In genomic region chr17:34023678-34024077, GRCm38 (mm10) we compare ENCODE assay signal across 8 mouse cellular contexts. TPM values are rescaled to one million over a fixed set of nuclear protein-coding genes. Genes with fewer than 3 reads are reported as not detected.
DNase-seq lines count a peak whose midpoint lies in the region; ATAC-seq lines count a peak whose summit lies in the region.

No protein-coding gene starts in this region.

- peaks cover 27% of the 10 kb centered on the region for H3K4me1 ChIP-seq in neural tube, embryonic 11.5 days (ENCODE audit: control insufficient read depth, insufficient read depth, low read length)
- peaks cover 47% of the 10 kb centered on the region for H3K4me1 ChIP-seq in liver, embryonic 12.5 days

- no peaks in the 10 kb centered on the region for H3K27me3 ChIP-seq in neural tube, embryonic 11.5 days (ENCODE audit: control insufficient read depth, insufficient read depth, low read length)
- H3K27me3 ChIP-seq in liver, embryonic 12.5 days (replicated peaks) = no peaks in the 10 kb centered on the region

- peak overlapping the region; percentile 90 for H3K4me2 ChIP-seq in neural tube, embryonic 11.5 days (ENCODE audit: low read depth)
- peak overlapping the region; percentile 99 for H3K4me2 ChIP-seq in liver, embryonic 12.5 days

- no peak for ATAC-seq in neural tube, embryonic 11.5 days (ENCODE audit: insufficient read depth, low FRiP score, low TSS enrichment)
- no peak for ATAC-seq in liver, embryonic 12.5 days

- H3K9me3 ChIP-seq in neural tube, embryonic 11.5 days (ENCODE audit: control insufficient read depth, low read length) = peaks cover 5% of the 10 kb centered on the region
- H3K9me3 ChIP-seq in liver, embryonic 12.5 days (replicated peaks) = peaks cover 14% of the 10 kb centered on the region

- 68% methylated on average over 9 of the region's 9 CpGs for WGBS in neural tube, embryonic 11.5 days
- WGBS in liver, embryonic 12.5 days (ENCODE audit: insufficient replicate concordance) = 66% methylated on average over 9 of the region's 9 CpGs

- H3K4me3 ChIP-seq in neural tube, embryonic 11.5 days (ENCODE audit: low read depth, low read length) = peak overlapping the region; percentile 95
- peak overlapping the region; percentile 83 for H3K4me3 ChIP-seq in liver, embryonic 12.5 days

- H3K27ac ChIP-seq in neural tube, embryonic 11.5 days (ENCODE audit: low read depth, low read length) = peak overlapping the region; percentile 97; the same call in 1 of the 2 replicates
- peak overlapping the region; percentile 87; the same call in 1 of the 2 replicates for H3K27ac ChIP-seq in liver, embryonic 12.5 days

- DNase-seq in cerebellum, adult 9-11 months = peak; percentile 32
- DNase-seq in cerebellum, postnatal 14 days = no peak
- DNase-seq in neural tube, embryonic 11.5 days (ENCODE audit: low spot score) = no peak
- no peak for DNase-seq in neural tube, embryonic 10.5 days (ENCODE audit: extremely low spot score, low spot score)
- peak; percentile 36 for DNase-seq in testis, postnatal 10 days (ENCODE audit: low spot score)
- DNase-seq in frontal cortex, postnatal 14 days (ENCODE audit: low spot score in 2 of 2) = no peak
- no peak for DNase-seq in layer of hippocampus, adult 8-10 months (ENCODE audit: low spot score in 2 of 2)

- H3K9ac ChIP-seq in neural tube, embryonic 11.5 days (ENCODE audit: low read length) = no peak overlapping the region
- peak overlapping the region; percentile 86; the same call in 1 of the 2 replicates for H3K9ac ChIP-seq in liver, embryonic 12.5 days

- peaks cover 24% of the 10 kb centered on the region for H3K36me3 ChIP-seq in neural tube, embryonic 11.5 days (ENCODE audit: control insufficient read depth, insufficient read depth, low read length)
- peaks cover 45% of the 10 kb centered on the region for H3K36me3 ChIP-seq in liver, embryonic 12.5 days

RNA-seq across cellular contexts. Expression of gene Ring1, which starts 0.8 kb away (rescaled TPM):
- polyA plus RNA-seq in neural tube, embryonic 11.5 days (2014; fragmentation: Nextera tagmentation; extraction: Ambion mirVana) = 5.2 and 8.4 TPM in 2 replicates
- 10.6 and 10.7 TPM in 2 replicates for polyA plus RNA-seq in liver, embryonic 12.5 days (2016; fragmentation: Nextera tagmentation; extraction: Ambion mirVana)
- total RNA-seq in layer of hippocampus, adult 8-10 months (2022) = 10 to 100 TPM; 34.8 to 44.1 (median 42.7) TPM

RNA-seq across cellular contexts. Expression of gene H2-Ke6, which starts 4.2 kb away (rescaled TPM):
- 48.1 and 52.7 TPM in 2 replicates for polyA plus RNA-seq in neural tube, embryonic 11.5 days (2014; fragmentation: Nextera tagmentation; extraction: Ambion mirVana)
- polyA plus RNA-seq in liver, embryonic 12.5 days (2016; fragmentation: Nextera tagmentation; extraction: Ambion mirVana) = 33.2 and 36.1 TPM in 2 replicates
- total RNA-seq in layer of hippocampus, adult 8-10 months (2022) = 10 to 100 TPM; 57.9 to 62.2 (median 58.3) TPM

RNA-seq across cellular contexts. Expression of gene Slc39a7, which starts 7.8 kb away (rescaled TPM):
- polyA plus RNA-seq in neural tube, embryonic 11.5 days (2014; fragmentation: Nextera tagmentation; extraction: Ambion mirVana) = 89.7 and 108 TPM in 2 replicates
- 91.7 and 96.0 TPM in 2 replicates for polyA plus RNA-seq in liver, embryonic 12.5 days (2016; fragmentation: Nextera tagmentation; extraction: Ambion mirVana)
- total RNA-seq in layer of hippocampus, adult 8-10 months (2022) = 100 to 1,000 TPM in 1 of 4 experiments, 10 to 100 TPM in 3; 77.1 to 106 (median 92.6) TPM

RNA-seq across cellular contexts. Expression of gene Rxrb, which starts 7.9 kb away (rescaled TPM):
- 25.1 and 27.1 TPM in 2 replicates for polyA plus RNA-seq in neural tube, embryonic 11.5 days (2014; fragmentation: Nextera tagmentation; extraction: Ambion mirVana)
- polyA plus RNA-seq in liver, embryonic 12.5 days (2016; fragmentation: Nextera tagmentation; extraction: Ambion mirVana) = 29.2 and 31.3 TPM in 2 replicates
- total RNA-seq in layer of hippocampus, adult 8-10 months (2022) = 10 to 100 TPM; 70.8 to 85.4 (median 78.0) TPM

RNA-seq across cellular contexts. Expression of gene Col11a2, which starts 15.6 kb away (rescaled TPM):
- 1.5 and 2.9 TPM in 2 replicates for polyA plus RNA-seq in neural tube, embryonic 11.5 days (2014; fragmentation: Nextera tagmentation; extraction: Ambion mirVana)
- polyA plus RNA-seq in liver, embryonic 12.5 days (2016; fragmentation: Nextera tagmentation; extraction: Ambion mirVana) = 0.37 and 0.54 TPM in 2 replicates
- total RNA-seq in layer of hippocampus, adult 8-10 months (2022) = 10 to 100 TPM; 22.6 to 30.2 (median 27.5) TPM

Comparison
In these comparisons a context has a peak if more than half of its experiments do, and no peak if none do; other contexts are left out.
1. DNase-seq: peak in cerebellum, adult 9-11 months (single experiment) and testis, postnatal 10 days (single experiment); none in cerebellum, postnatal 14 days (0 of 2), neural tube, embryonic 11.5 days (single experiment), neural tube, embryonic 10.5 days (single experiment), frontal cortex, postnatal 14 days (0 of 2) and layer of hippocampus, adult 8-10 months (0 of 2).